Mouse (Mus musculus) mouse trophoblast stem cell (cell line): ENCODE measurements at regions not wholly inside any gene's neighbourhood (a gene's known extent, or its start where the extent isn't known, plus 50 kb on each side); places are given as distances from the start of the nearest gene placed in this dataset.
"Not testable (repeated sequence)": the region's sequence is repeated elsewhere in the genome, so short reads cannot be mapped to it uniquely, and the experiment has no call there.

Experiments
- in situ Hi-C, 2 experiments: fragments of 300-500 bp; cut with MseI, MboI; formaldehyde crosslinking; loops; 2 replicates in 1 of 2; 3 replicates in 1 of 2; pipeline ENCODE4 v1.15.1; 2025

DNA sequence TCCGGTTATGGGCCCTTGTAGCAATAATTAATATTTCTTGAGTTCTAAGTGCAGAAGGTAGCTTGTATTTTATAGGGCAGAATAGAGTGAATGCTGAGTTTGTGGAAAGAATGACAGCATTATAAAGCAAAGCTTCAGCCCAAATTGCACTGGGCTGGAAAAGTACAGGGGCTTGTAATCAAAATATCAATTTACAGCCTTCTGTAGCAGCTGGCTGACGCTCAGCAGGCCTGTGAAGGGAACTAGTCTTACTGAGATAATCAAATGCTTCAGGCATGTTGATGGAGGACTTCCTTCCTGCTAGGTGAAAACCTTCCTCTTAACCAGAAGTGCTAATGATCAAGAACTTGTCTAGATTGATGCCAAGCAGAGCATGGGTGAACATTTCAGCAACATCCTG, 257.9 kb upstream of the Sdr16c6 start:
- in situ Hi-C loops: no loop called here

GRCm38 (mm10) chr4:4333472-4334123, 256.3 kb upstream of the Sdr16c6 start:
- in situ Hi-C loops: no loop called here

GRCm38 (mm10) chr4:4331105-4331504, 253.8 kb upstream of the Sdr16c6 start:
- in situ Hi-C loops: no loop called here

GRCm38 (mm10) chr4:4315651-4316411, 238.5 kb upstream of the Sdr16c6 start:
- in situ Hi-C loops: no loop called here

DNA sequence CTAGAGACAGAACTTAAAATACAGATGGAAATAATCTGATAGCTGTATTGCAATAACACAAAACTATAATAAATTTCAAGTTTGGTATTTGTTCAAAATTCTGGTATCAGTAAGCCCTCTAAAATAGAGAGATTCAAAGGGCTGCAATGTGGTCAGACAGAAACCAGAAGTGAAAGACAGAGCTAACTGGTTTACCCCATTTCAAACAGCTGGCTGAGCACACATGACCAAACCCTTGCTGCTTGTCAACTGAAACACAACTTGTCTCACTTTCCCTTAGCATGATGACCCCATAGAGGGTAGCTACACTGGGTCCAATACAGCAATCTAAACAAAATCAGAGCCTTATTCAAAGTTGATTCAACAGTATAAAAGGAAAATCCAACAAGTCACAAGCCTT, 234.2 kb upstream of the Sdr16c6 start:
- in situ Hi-C loops: no loop called here

DNA sequence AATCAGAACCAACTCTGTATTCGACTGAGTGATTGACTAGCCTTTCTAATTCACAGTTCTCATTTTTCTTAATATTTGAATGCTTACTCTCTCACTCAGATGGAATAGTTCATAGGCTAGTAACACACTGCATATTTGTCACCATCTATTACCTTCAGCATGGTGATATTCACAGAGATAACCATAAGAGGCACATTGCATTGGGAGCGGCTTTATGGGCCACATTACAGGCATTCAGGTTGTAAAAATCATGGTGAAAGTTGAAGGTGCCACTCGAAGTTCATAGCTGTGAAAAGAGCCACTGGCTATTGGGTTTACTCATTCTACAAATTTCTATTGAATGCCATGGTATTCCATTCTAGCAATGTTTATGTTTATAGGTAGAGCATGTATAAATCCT, 229.6 kb upstream of the Sdr16c6 start:
- in situ Hi-C loops: loop anchor here in 1 of 2 experiments (10.0 kb wide), 1 partner anchor 162 kb away; no protein-coding TSS in a partner anchor

DNA sequence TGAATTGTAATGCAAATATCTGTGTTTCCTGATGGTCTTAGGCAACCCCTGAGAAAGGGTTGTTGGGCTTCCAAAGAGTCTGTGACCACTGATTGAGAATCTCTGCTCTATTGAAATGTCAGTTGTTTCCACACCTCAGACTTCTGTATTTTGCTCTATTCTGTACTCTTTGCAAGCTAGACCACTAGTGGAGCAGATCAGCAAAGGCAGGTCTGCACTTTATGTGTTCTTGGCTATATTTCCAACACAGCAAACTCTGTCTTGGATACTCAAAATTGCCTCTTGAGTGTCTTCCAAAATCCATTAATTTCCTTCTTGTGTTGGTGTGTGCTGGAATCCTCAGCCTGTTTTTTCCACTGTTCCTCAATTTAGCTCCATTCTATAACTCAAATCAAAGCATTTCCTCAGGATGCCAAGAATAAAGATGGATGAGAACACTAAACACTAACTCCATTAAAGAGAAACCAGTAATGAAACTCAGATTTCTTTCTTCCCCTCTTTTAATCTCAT, 228.5 kb upstream of the Sdr16c6 start:
- in situ Hi-C loops: loop anchor here in 1 of 2 experiments (10.0 kb wide), 1 partner anchor 161 kb away; no protein-coding TSS in a partner anchor

GRCm38 (mm10) chr4:4304666-4305065, 227.3 kb upstream of the Sdr16c6 start:
- in situ Hi-C loops: loop anchor here in 1 of 2 experiments (10.0 kb wide), 1 partner anchor 160 kb away; no protein-coding TSS in a partner anchor

GRCm38 (mm10) chr4:4300189-4300879, 223.0 kb upstream of the Sdr16c6 start:
- in situ Hi-C loops: loop anchor here in 1 of 2 experiments (10.0 kb wide), 1 partner anchor 156 kb away; no protein-coding TSS in a partner anchor

DNA sequence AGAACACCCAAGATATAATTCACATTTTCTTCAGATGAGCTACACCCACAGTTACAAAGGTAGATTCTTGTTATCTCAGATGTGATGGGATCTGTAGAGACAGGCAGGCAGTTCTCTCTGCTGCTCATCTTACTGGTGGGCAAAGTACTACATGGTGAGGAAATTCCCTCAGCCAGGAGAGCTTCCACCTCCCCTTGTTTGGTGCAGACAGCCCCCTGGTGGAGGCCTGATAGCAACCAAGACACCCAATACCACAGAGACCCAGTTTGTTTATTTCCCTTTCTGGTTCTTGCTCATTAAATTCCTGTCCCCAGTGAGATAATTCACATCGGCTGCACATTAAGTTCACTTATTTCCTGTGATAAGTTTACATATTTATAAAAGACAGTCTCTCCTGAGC, 222.3 kb upstream of the Sdr16c6 start:
- in situ Hi-C loops: loop anchor here in 1 of 2 experiments (10.0 kb wide), 1 partner anchor 155 kb away; no protein-coding TSS in a partner anchor

DNA sequence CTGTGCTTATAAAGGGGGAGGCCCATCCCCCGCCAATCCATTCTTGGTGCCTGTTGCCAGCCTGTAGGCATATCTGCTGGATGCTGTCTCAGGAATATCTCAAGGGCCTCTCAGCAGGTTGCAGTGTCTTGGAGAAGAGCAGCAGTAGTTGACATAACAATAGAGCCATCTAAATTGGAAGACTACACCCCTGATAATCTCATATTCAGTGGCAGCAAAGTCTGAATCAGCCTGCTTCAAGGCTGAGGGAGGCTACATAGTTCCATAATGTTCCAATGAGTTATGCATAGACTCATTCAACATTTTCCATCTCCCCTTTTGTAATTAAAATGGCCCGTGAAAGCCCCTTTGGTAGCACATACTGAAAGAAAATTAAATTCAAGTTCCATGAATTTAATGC, 172.3 kb upstream of the Sdr16c6 start:
- in situ Hi-C loops: no loop called here

DNA sequence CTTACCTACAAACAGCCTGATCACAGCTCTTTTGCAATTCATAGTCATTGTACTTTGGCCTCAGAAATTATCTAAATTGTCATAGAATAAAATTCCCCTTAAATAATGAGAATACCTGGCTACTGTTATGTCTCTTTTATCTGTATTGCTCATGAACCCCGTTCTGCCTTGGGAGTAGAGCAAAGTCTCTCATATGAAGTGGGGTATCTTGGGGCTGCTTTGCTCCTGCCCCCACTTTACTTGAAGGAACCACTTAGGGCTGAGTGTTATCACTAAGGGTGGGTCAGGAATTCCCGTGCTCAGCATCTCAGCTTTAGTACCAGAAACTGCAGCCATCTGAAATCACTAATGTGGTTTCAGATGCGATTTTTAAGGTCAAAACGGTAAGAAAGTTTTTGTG, 170.3 kb upstream of the Sdr16c6 start:
- in situ Hi-C loops: no loop called here

DNA sequence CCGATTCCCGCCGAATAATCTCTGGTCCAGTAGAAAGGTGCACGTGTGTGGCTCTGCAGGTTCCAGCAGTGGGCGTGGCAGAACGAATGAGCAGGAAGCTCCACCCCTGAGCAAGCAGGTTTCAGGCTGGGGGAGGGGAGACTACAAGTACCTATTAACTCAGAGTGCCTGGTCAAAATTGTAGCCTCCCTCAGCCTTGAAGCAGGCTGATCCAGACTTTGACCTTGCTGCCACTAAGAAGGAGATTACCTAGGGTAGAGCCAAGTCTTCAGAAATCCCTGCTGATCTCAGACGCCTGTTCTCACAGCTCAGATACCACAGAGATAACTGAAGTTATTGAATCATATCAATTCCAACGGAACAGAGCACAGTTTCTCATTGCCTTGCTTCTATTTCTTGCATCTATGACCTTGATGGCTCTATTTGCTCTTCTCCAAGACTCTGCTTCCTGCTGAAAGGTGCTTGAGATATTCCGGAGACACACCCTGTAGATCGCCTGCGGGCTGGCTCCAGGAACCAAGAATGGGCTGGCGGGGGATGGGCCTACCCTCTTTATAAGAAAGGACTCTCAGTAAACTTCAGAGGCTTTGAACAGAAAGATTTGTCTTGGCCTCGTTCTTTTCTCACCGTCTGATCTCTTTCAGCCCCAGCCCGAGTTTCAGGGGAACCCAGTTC, 165.1 kb upstream of the Sdr16c6 start:
- in situ Hi-C loops: not testable (repeated sequence)

GRCm38 (mm10) chr4:4226209-4226608, 148.9 kb upstream of the Sdr16c6 start:
- in situ Hi-C loops: no loop called here

DNA sequence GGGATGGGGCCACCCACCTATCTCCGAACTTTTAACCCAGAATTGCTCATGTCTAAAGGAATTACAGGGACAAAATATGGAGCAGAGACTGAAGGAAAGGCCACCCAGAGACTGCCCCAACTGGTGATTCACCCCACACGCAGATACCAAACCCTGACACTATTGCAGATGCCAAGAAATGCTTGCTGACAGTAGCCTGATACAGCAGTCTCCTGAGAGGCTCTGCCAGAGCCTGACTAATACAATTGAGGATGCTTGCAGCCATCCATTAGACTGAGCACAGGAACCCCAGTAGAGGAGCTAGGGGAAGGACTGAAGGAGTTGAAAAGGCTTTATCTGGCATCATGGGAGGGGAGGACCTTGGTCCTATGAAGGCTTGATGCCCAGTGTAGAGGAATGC, 142.4 kb upstream of the Sdr16c6 start:
- in situ Hi-C loops: no loop called here

DNA sequence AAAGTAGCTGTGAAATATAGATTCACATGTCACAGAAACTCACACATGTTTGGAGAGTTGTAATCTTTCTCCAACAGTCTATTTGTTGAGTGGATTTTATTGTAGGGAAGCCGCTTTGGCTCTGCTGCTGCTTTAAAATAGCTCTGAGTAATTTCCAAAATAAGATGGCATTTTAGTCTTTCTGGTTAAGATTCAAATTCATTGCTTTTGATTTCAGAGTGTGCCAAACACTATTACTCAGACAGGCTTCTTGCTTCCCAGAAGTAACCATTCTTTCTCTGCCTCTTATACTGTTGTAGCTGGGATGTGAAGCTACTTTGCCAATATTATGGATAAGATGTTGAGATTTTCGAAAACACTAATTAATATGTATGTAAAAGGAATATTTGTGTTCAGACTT, 134.6 kb upstream of the Sdr16c6 start:
- in situ Hi-C loops: no loop called here

GRCm38 (mm10) chr4:4205158-4205557, 127.8 kb upstream of the Sdr16c6 start:
- in situ Hi-C loops: no loop called here

DNA sequence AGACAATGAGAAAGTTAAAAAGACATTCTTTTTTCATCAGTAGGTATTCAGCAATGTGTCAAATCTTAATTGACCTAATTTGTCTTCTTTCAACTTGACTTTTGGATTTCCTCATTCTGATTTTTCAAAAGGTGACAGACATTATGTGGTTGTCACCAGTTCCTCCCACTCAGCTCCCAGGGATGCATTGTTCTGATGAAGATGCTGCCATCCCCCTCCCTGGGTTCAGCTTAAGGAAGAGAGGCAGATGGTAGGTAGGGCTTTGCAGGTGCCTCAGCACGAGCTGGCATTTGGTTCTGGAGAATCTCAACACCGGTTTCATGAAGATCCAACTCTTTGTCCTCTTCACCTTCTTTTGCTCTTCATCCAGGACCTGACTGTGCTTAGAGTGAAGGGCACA, 122.0 kb upstream of the Sdr16c6 start:
- in situ Hi-C loops: no loop called here

- in situ Hi-C loops: no loop called here
These were observed 118.5 kb upstream of the Sdr16c6 start for GRCm38 (mm10) chr4:4195834-4196233.

- in situ Hi-C loops: no loop called here
These were observed 117.9 kb upstream of the Sdr16c6 start for GRCm38 (mm10) chr4:4195250-4195649.
